Mouse (Mus musculus): ENCODE results near the gene Hemk1. TPM values are rescaled to one million over a fixed set of nuclear protein-coding genes. Genes with fewer than 3 reads are reported as not detected.

Gene Hemk1
- 4.8 and 6.3 TPM in 2 replicates for total RNA-seq (2023)

DNA sequence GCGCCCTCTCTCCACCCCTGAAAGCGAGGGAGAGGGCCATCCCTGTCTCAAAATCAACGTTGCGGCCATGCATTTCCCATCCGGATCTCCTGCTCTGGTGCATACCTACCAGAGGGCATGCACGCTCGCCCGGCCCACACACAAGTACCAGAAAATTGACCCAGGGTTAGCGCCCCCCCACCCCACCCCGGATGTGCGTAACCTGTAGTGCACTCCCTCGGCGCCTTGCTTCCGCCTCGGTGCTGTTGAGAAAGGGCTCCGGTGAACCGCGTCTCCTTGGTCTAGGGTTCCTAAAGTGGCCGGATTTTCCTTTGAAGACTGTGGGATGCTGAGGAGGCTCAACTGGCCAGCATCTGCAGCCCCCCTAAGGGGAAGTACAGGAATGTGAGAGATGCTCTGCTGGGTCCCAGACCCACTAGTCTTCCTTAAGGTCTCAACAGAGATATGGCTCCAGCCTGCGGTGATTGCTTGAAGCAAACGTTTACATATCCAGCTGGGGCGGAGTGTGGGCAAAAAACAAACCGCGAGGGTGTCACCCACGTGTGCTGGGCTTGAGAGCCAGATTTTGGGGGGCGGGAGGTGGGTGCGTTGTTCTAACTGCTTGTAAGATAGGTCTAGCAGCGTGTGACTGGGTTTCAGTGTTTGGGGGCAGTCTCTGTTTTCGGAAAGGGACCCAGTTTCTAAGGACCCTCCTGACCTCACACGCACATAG is at the start of gene Hemk1:
TSS of gene Hemk1 (minus strand) at position 179 of the 712 bp plus-strand sequence.

DNA sequence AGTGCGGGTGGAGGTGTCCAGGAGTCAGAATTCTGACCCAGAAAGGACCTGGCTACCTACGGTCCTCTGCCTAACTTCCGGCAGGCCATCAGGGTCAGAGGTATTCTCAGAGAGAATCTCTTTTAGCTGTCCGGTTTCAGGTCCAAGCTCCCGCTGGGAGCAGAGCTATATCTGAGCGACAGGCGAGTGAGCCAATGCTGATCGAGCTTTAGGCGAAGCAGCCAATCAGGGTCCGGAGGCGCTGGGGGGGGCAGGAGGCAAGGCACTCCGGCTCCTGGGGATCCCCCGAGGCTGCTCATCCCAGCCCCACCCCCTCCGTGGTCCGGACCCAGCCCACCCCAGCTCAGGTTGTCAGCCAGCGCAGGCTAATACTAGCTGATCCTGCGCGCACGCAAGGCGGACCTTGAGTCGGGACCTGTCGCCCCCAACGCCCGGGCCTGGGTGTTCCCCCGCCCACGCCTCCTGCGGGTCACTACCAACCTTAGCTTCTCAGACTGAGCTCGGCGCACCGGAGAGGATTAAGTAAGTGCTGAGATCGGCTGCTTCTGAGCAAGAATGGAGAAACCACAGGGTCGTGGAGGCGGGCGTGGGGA is 2.2 kb upstream of the Hemk1 start, which contains the start of gene 6430571L13Rik:
TSS of gene 6430571L13Rik (plus strand) at position 336 of the 593 bp plus-strand sequence.

DNA sequence AAGGTAGTCTGAATTCAATTTTAAA is 42.3 kb downstream of the Hemk1 start, which contains the start of gene Cish:
TSS of gene Cish (plus strand) at position 11 of the 25 bp plus-strand sequence.

DNA sequence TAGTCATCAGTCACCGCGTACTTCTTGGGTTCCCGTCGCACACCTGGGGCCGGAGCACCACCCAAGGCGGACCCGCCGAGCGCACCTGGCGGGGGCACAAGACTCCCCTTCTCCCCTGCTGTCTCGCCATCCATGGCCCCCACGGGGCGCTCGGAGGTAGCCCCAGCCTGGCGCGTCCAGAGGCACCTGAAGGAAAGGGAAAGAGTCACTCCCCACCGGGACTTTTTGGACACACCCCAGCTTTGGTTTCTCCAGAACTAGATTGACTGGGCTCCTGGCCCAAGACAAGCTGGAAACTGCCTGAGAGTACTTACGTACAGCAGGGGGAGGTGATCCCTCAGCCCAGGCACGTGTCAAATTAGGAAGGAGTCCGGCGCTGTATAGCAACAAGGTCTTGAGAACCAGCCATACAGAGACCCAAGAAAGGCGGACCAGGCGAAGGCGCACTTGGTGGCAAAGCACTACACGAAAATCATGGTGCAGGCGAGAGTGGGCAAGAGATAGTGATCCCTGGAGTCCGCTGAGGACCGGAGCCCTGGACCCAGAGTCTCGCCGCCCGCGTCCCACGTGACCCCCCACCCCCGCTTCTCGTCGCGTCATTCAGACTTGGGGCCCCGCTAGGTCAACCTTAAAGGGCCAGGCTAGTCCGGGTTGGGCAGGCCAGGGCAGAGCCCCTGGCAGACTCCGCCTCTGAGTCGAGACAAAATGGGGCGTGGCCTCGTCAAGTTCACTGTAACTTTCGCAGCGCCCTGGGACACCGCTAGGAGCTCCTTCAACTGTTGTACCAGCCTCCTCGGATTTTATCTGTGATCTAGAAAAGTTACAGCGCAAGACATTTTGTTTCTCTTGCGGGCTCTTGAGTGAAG is 48.7 kb downstream of the Hemk1 start, which contains the start of gene Mapkapk3:
TSS of gene Mapkapk3 (minus strand) at position 667 of the 866 bp plus-strand sequence.

Other genes with a start within 250 kb of the Hemk1 start
- gene Dock3, start 106.4 kb downstream of the Hemk1 start, total RNA-seq (2023), result 1.5 and 3.2 TPM in 2 replicates
- gene Mapkapk3, start 48.5 kb downstream of the Hemk1 start, total RNA-seq (2023), result 90.3 and 116 TPM in 2 replicates
- 1.7 and 1.8 TPM in 2 replicates for gene Cish, start 42.3 kb downstream of the Hemk1 start, total RNA-seq (2023)
- not detected in 2 replicates for gene 6430571L13Rik, start 2.3 kb upstream of the Hemk1 start, total RNA-seq (2023)
- 0.13 and 0.48 TPM in 2 replicates for gene Cacna2d2, start 61.3 kb upstream of the Hemk1 start, total RNA-seq (2023)
- gene Tmem115, start 195.6 kb upstream of the Hemk1 start, total RNA-seq (2023), result 15.2 and 21.1 TPM in 2 replicates
- 4.0 and 5.0 TPM in 2 replicates for gene Cyb561d2, start 203.8 kb upstream of the Hemk1 start, total RNA-seq (2023)
- 7.0 and 7.2 TPM in 2 replicates for gene Nprl2, start 203.9 kb upstream of the Hemk1 start, total RNA-seq (2023)
- gene Zmynd10, start 208.9 kb upstream of the Hemk1 start, total RNA-seq (2023), result not detected in 2 replicates
- 46.9 and 58.1 TPM in 2 replicates for gene Rassf1, start 213.2 kb upstream of the Hemk1 start, total RNA-seq (2023)
- 6.6 and 6.7 TPM in 2 replicates for gene Tusc2, start 224.9 kb upstream of the Hemk1 start, total RNA-seq (2023)
- gene Hyal2, start 229.6 kb upstream of the Hemk1 start, total RNA-seq (2023), result 1.4 and 1.7 TPM in 2 replicates
- 1.2 and 2.2 TPM in 2 replicates for gene Hyal1, start 238.6 kb upstream of the Hemk1 start, total RNA-seq (2023)
- 6.3 and 8.5 TPM in 2 replicates for gene Naa80, start 240.5 kb upstream of the Hemk1 start, total RNA-seq (2023)
- gene Hyal3, start 242.5 kb upstream of the Hemk1 start, total RNA-seq (2023), result 0.57 and 1.3 TPM in 2 replicates
- gene Ifrd2, start 249.3 kb upstream of the Hemk1 start, total RNA-seq (2023), result 9.7 and 10.0 TPM in 2 replicates